Comparison of ENCODE assay signal across 8 mouse cellular contexts in the genomic region with DNA sequence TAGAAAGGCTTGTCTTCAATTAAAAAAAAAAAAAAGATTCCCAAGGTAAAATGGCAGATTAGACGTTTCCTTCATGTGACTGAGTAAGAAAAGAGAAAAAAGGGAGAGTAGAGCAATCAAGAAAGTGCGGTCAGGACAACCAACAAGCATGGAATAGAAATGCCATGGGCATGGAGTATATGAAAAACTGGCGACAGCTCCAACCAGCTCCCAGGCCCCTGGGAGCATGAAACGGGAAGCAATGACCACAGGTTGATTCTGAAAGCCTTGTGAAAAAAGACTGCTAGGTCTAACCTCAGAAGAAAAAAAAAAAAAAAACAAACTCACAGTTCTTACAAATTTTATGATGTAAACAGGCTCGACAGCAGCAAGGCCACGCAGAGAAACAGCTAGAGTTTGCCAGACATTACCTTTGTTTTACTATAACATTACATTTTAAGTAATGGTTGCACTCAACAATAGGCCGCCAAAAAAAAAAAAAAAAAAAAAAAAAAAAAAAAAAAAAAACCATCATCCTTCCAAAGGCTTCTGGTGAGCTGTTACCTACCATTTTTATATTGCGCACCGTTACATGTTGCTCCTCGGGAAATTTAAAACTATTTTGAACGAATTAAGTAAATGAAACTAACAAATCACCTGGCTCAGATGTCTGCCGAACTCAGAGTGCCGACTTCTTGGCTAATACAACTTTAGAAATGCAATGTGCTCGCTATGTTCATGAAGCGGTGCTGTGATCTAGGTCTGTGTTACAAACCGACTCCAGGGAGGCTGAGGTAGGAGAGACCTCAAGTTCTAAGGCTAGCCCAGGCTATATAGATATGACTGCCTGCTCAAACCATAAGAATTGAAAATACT. TPM values are rescaled to one million over a fixed set of nuclear protein-coding genes. Genes with fewer than 3 reads are reported as not detected.
A peak's percentile ranks its signal among the peaks of the same experiment; 100 is the strongest.
DNase-seq lines count a peak whose midpoint lies in the region; ATAC-seq lines count a peak whose summit lies in the region.

No protein-coding gene starts in this region.

- WGBS in kidney, embryonic 15.5 days = 32% methylated on average over 16 of the region's 16 CpGs
- 31% methylated on average over 16 of the region's 16 CpGs for WGBS in forebrain, embryonic 11.5 days
- WGBS in stomach, embryonic 14.5 days = 26% methylated on average over 16 of the region's 16 CpGs

- H3K27me3 ChIP-seq in kidney, embryonic 15.5 days = no peaks in the 10 kb centered on the region
- no peaks in the 10 kb centered on the region for H3K27me3 ChIP-seq in forebrain, embryonic 11.5 days (ENCODE audit: control insufficient read depth, insufficient read depth, low read length)
- no peaks in the 10 kb centered on the region for H3K27me3 ChIP-seq in stomach, embryonic 14.5 days (ENCODE audit: control insufficient read depth, insufficient read depth, low read length)

- H3K4me3 ChIP-seq in kidney, embryonic 15.5 days (replicated peaks) = peak overlapping the region; percentile 86
- peak overlapping the region; percentile 63 for H3K4me3 ChIP-seq in forebrain, embryonic 11.5 days (ENCODE audit: low read depth, low read length)
- peak overlapping the region; percentile 80 for H3K4me3 ChIP-seq in stomach, embryonic 14.5 days (ENCODE audit: low read depth, low read length)

- no peak for ATAC-seq in kidney, embryonic 15.5 days (replicated peaks; ENCODE audit: low FRiP score)
- ATAC-seq in forebrain, embryonic 11.5 days (replicated peaks; ENCODE audit: low FRiP score) = no peak
- ATAC-seq in stomach, embryonic 14.5 days (ENCODE audit: insufficient number of reproducible peaks, insufficient read depth, low FRiP score, low read depth) = no peak

- no peaks in the 10 kb centered on the region for H3K9me3 ChIP-seq in kidney, embryonic 15.5 days (replicated peaks)
- H3K9me3 ChIP-seq in forebrain, embryonic 11.5 days (ENCODE audit: control insufficient read depth, low read length) = no peaks in the 10 kb centered on the region
- no peaks in the 10 kb centered on the region for H3K9me3 ChIP-seq in stomach, embryonic 14.5 days (ENCODE audit: control insufficient read depth, low read depth, low read length)

- H3K36me3 ChIP-seq in kidney, embryonic 15.5 days = no peaks in the 10 kb centered on the region
- no peaks in the 10 kb centered on the region for H3K36me3 ChIP-seq in forebrain, embryonic 11.5 days (ENCODE audit: control insufficient read depth, insufficient read depth, low read length)
- H3K36me3 ChIP-seq in stomach, embryonic 14.5 days (ENCODE audit: control insufficient read depth, insufficient read depth, low read length) = no peaks in the 10 kb centered on the region

- peak overlapping the region; percentile 98 for H3K27ac ChIP-seq in kidney, embryonic 15.5 days
- H3K27ac ChIP-seq in forebrain, embryonic 11.5 days (ENCODE audit: low read depth, low read length) = no peak overlapping the region
- H3K27ac ChIP-seq in stomach, embryonic 14.5 days (ENCODE audit: low read length) = peak overlapping the region; percentile 99; the same call in 1 of the 2 replicates

- H3K4me1 ChIP-seq in kidney, embryonic 15.5 days = peaks cover 12% of the 10 kb centered on the region
- H3K4me1 ChIP-seq in forebrain, embryonic 11.5 days (replicated peaks; ENCODE audit: control insufficient read depth, insufficient read depth, low read length) = peaks cover 3% of the 10 kb centered on the region; the same call in 1 of the 2 replicates
- H3K4me1 ChIP-seq in stomach, embryonic 14.5 days (ENCODE audit: control insufficient read depth, insufficient read depth, low read length) = peaks cover 3% of the 10 kb centered on the region; the same call in 1 of the 2 replicates

- H3K4me2 ChIP-seq in kidney, embryonic 15.5 days = peak overlapping the region; percentile 68
- H3K4me2 ChIP-seq in forebrain, embryonic 11.5 days (ENCODE audit: low read depth, low read length, severe bottlenecking) = peak overlapping the region; percentile 66
- H3K4me2 ChIP-seq in stomach, embryonic 14.5 days (replicated peaks; ENCODE audit: low read depth, low read length) = peak overlapping the region; percentile 48

- H3K9ac ChIP-seq in kidney, embryonic 15.5 days = peak overlapping the region; percentile 77; the same call in 1 of the 2 replicates
- peak overlapping the region; percentile 87 for H3K9ac ChIP-seq in forebrain, embryonic 11.5 days (ENCODE audit: low read length)
- H3K9ac ChIP-seq in stomach, embryonic 14.5 days (replicated peaks; ENCODE audit: low read depth, low read length) = no peak overlapping the region

- no peak for DNase-seq in kidney, adult 8-10 months
- DNase-seq in NIH3T3 (ENCODE audit: low read depth) (peak; percentile 11), liver (peak; percentile 20)
- no peak for DNase-seq in forebrain, embryonic 11.5 days (ENCODE audit: low spot score)
- DNase-seq in T-cell, adult 2 months (ENCODE audit: low spot score) = no peak
- no peak for DNase-seq in spleen, postnatal 36 days (ENCODE audit: low spot score in 2 of 2)

RNA-seq across cellular contexts. Expression of a gene that starts 1.4 kb away (rescaled TPM):
- polyA plus RNA-seq in kidney, embryonic 15.5 days (2015; fragmentation: Nextera tagmentation; extraction: Ambion mirVana) = 26.4 and 27.9 TPM in 2 replicates
- polyA plus RNA-seq in forebrain, embryonic 11.5 days (2014; fragmentation: Nextera tagmentation; extraction: Ambion mirVana) = 47.9 and 48.2 TPM in 2 replicates
- 27.1 and 28.7 TPM in 2 replicates for polyA plus RNA-seq in stomach, embryonic 14.5 days (2014; fragmentation: Nextera tagmentation; extraction: Ambion mirVana)

Comparison
In these comparisons a context has a peak if more than half of its experiments do, and no peak if none do; other contexts are left out.
1. DNase-seq: peak in NIH3T3 (single experiment) and liver (single experiment); none in kidney, adult 8-10 months (0 of 2), forebrain, embryonic 11.5 days (single experiment), T-cell, adult 2 months (single experiment) and spleen, postnatal 36 days (0 of 2).
2. Peak in every context shown above with its lines, with median percentiles within 50 percentile points of each other: H3K4me2 ChIP-seq and H3K4me3 ChIP-seq.